Mouse (Mus musculus) small intestine, adult 2 months (tissue): ENCODE results near the gene Dock2.

Source experiments
- CTCF ChIP-seq: fragments of 200-500 bp; IDR thresholded peaks from 2 replicates; pipeline ENCODE4 v1.5.1; 2012; ENCODE audit warnings: low read depth, mild to moderate bottlenecking, control low read depth, inconsistent platforms, low read length, moderate library complexity, mixed read lengths; ENCODE audit not compliant: insufficient replicate concordance, insufficient read length; ENCODE audit errors: extremely low read depth
- POLR2A ChIP-seq: fragments of 200-500 bp; IDR thresholded peaks from 2 replicates; pipeline ENCODE4 v1.6.1; 2012; ENCODE audit warnings: low read depth, mild to moderate bottlenecking, control low read depth, inconsistent platforms, low read length, moderate library complexity

DNA sequence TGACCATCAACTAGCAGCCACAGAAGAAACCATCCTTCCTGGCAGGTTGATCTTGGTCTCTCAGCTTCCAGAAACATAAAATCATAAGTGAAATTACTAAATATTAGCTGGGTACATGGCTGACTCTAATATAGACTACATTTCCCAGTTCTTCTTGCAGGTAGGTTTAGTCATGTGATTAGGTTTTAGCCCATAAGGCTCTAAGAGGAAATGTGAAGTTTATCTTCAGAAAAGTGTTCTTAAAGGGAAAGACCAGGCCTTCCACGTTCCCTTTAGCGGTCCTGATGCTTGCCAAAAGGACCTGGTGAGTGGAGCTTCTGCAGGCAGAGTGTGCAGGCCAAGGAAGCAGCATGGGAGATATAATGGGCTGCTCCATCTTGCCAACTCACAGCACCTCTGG is 2.9 kb downstream of the Dock2 start:
- TF ChIP-seq CTCF (no peak), POLR2A (no peak)
